Comparison of ENCODE assay signal across 7 mouse cellular contexts in genomic region chr3:89998612-89999054, GRCm38 (mm10). TPM values are rescaled to one million over a fixed set of nuclear protein-coding genes. Genes with fewer than 3 reads are reported as not detected.
DNase-seq lines count a peak whose midpoint lies in the region; ATAC-seq and TF ChIP-seq lines count a peak whose summit lies in the region.

TSS of gene Hax1 (minus strand) at chr3:89998780.

- peak within 1 kb of the TSS; percentile 77 for H3K4me3 ChIP-seq in embryonic facial prominence, embryonic 10.5 days
- peak within 1 kb of the TSS; percentile 71 for H3K4me3 ChIP-seq in intestine, postnatal 0 days (ENCODE audit: low read depth, low read length)
- H3K4me3 ChIP-seq in midbrain, embryonic 12.5 days = peak within 1 kb of the TSS; percentile 81
- peak within 1 kb of the TSS; percentile 77 for H3K4me3 ChIP-seq in small intestine, adult 2 months (ENCODE audit: low read depth, low read length)

- H3K27ac ChIP-seq in embryonic facial prominence, embryonic 10.5 days (replicated peaks) = peak within 1 kb of the TSS; percentile 94
- peak within 1 kb of the TSS; percentile 86 for H3K27ac ChIP-seq in intestine, postnatal 0 days (ENCODE audit: low read depth, low read length)
- H3K27ac ChIP-seq in midbrain, embryonic 12.5 days (replicated peaks) = peak within 1 kb of the TSS; percentile 84
- H3K27ac ChIP-seq in small intestine, adult 2 months (ENCODE audit: insufficient read depth, low read depth, low read length) = peak within 1 kb of the TSS; percentile 66

- H3K9me3 ChIP-seq in embryonic facial prominence, embryonic 10.5 days = no peaks in the 10 kb centered on the region
- no peaks in the 10 kb centered on the region for H3K9me3 ChIP-seq in intestine, postnatal 0 days (ENCODE audit: control insufficient read depth)
- H3K9me3 ChIP-seq in midbrain, embryonic 12.5 days = no peaks in the 10 kb centered on the region

- peaks cover 74% of the 10 kb centered on the region for H3K36me3 ChIP-seq in embryonic facial prominence, embryonic 10.5 days (replicated peaks)
- peaks cover 20% of the 10 kb centered on the region for H3K36me3 ChIP-seq in intestine, postnatal 0 days (ENCODE audit: control insufficient read depth, insufficient read depth)
- peaks cover 50% of the 10 kb centered on the region for H3K36me3 ChIP-seq in midbrain, embryonic 12.5 days
- H3K36me3 ChIP-seq in small intestine, adult 2 months (ENCODE audit: control insufficient read depth, insufficient read depth, low read length) = peaks cover 26% of the 10 kb centered on the region

- peak; percentile 16; the same call in 1 of the 2 replicates for TF ChIP-seq CTCF in intestine, postnatal 0 days (IDR thresholded peaks at IDR 0.05; ENCODE audit: low read depth)
- no peak for TF ChIP-seq CTCF in small intestine, adult 2 months (IDR thresholded peaks at IDR 0.05; ENCODE audit: extremely low read depth, insufficient read length, insufficient replicate concordance, low read depth, low read length)

- H3K4me1 ChIP-seq in embryonic facial prominence, embryonic 10.5 days = peaks cover 23% of the 10 kb centered on the region
- no peaks in the 10 kb centered on the region for H3K4me1 ChIP-seq in intestine, postnatal 0 days (replicated peaks; ENCODE audit: control insufficient read depth, insufficient read depth, low read length)
- H3K4me1 ChIP-seq in midbrain, embryonic 12.5 days = peaks cover 18% of the 10 kb centered on the region
- peaks cover 5% of the 10 kb centered on the region; the same call in 1 of the 2 replicates for H3K4me1 ChIP-seq in small intestine, adult 2 months (ENCODE audit: control insufficient read depth, insufficient read depth, insufficient read length, low read length)

- peak; percentile 93 for ATAC-seq in intestine, postnatal 0 days
- ATAC-seq in midbrain, embryonic 12.5 days (ENCODE audit: low FRiP score, low read depth) = peak; percentile 96

- TF ChIP-seq POLR2A in small intestine, adult 2 months (IDR thresholded peaks at IDR 0.05; ENCODE audit: low read depth, low read length) = peak; percentile 79

- DNase-seq in adrenal gland, postnatal 10 days = peak; percentile 95
- peak; percentile 95 for DNase-seq in embryonic facial prominence, embryonic 10.5 days (ENCODE audit: low spot score)
- peak; percentile 51 for DNase-seq in gonadal fat pad, adult 2 months (ENCODE audit: low read depth)
- peak; percentile 94 for DNase-seq in left cerebral cortex, postnatal 4 days

- no peaks in the 10 kb centered on the region for H3K27me3 ChIP-seq in embryonic facial prominence, embryonic 10.5 days (replicated peaks; ENCODE audit: low read depth, poor library complexity, severe bottlenecking)
- no peaks in the 10 kb centered on the region for H3K27me3 ChIP-seq in intestine, postnatal 0 days (replicated peaks; ENCODE audit: control insufficient read depth, insufficient read depth, low read length)
- H3K27me3 ChIP-seq in midbrain, embryonic 12.5 days = no peaks in the 10 kb centered on the region
- no peaks in the 10 kb centered on the region for H3K27me3 ChIP-seq in small intestine, adult 2 months (ENCODE audit: control insufficient read depth, insufficient read depth, low read length)

- WGBS in embryonic facial prominence, embryonic 10.5 days = under 1% methylated on average over 26 of the region's 26 CpGs
- under 1% methylated on average over 26 of the region's 26 CpGs for WGBS in intestine, postnatal 0 days
- under 1% methylated on average over 26 of the region's 26 CpGs for WGBS in midbrain, embryonic 12.5 days
- 0% methylated on average over 26 of the region's 26 CpGs for WGBS in small intestine, adult 2 months

- peak within 1 kb of the TSS; percentile 71 for H3K4me2 ChIP-seq in intestine, postnatal 0 days (replicated peaks; ENCODE audit: low read depth)
- H3K4me2 ChIP-seq in midbrain, embryonic 12.5 days (replicated peaks) = peak within 1 kb of the TSS; percentile 88

- H3K9ac ChIP-seq in intestine, postnatal 0 days (ENCODE audit: low read depth, low read length) = peak within 1 kb of the TSS; percentile 59
- H3K9ac ChIP-seq in midbrain, embryonic 12.5 days (replicated peaks) = peak within 1 kb of the TSS; percentile 77

- intact Hi-C loops in left cerebral cortex, postnatal 4 days (cut with DNase I) = no loop called here

RNA-seq across cellular contexts. Expression of gene Hax1, which starts in this region (rescaled TPM):
- 100 to 1,000 TPM in 1 of 2 experiments, 10 to 100 TPM in 1; 92.7 to 110 TPM for total RNA-seq in adrenal gland, postnatal 10 days (2021)
- 200 and 206 TPM in 2 replicates for polyA plus RNA-seq in embryonic facial prominence, embryonic 10.5 days (2016; fragmentation: Nextera tagmentation; extraction: Ambion mirVana)
- polyA plus RNA-seq in gonadal fat pad, adult 2 months (2012; rRNA removed) = 79.3 and 99.6 TPM in 2 replicates
- 64.0 and 65.1 TPM in 2 replicates for polyA plus RNA-seq in intestine, postnatal 0 days (2015; fragmentation: Nextera tagmentation; extraction: Ambion mirVana)
- total RNA-seq in left cerebral cortex, postnatal 4 days (2021) = 10 to 100 TPM; 55.0 to 60.9 TPM
- polyA plus RNA-seq in midbrain, embryonic 12.5 days (2016; fragmentation: Nextera tagmentation; extraction: Ambion mirVana) = 149 and 150 TPM in 2 replicates
- polyA plus RNA-seq in small intestine, adult 2 months (2012; rRNA removed) = 11.6 and 22.1 TPM in 2 replicates

Comparison
In these comparisons a context has a peak if more than half of its experiments do, and no peak if none do; other contexts are left out.
1. Peak in every context shown above with its lines: DNase-seq, ATAC-seq, H3K4me3 ChIP-seq and H3K27ac ChIP-seq.